Mouse (Mus musculus) CH12.LX (cell line): Measurements from ENCODE around the gene Arhgef7.

Source experiments
- CHD1 ChIP-seq: IDR thresholded peaks from 2 replicates; pipeline ENCODE4 v1.6.1; 2012; ENCODE audit warnings: low read depth, low read length, improper control_type of control experiment, inconsistent platforms
- CTCF ChIP-seq, 2 experiments: IDR thresholded peaks in 1 of 2; conservative IDR thresholded peaks in 1 of 2; 2 replicates each; pipeline ENCODE4 v1.5.1; 2011 to 2012; ENCODE audit warnings: low read depth in 2 of 2, low read length in 2 of 2, improper control_type of control experiment in 1 of 2, inconsistent platforms in 1 of 2, mild to moderate bottlenecking in 1 of 2, moderate library complexity in 1 of 2
- EP300 ChIP-seq: IDR thresholded peaks from 2 replicates; pipeline ENCODE4 v1.6.1; 2011; ENCODE audit warnings: low read length, improper control_type of control experiment
- ETS1 ChIP-seq: conservative IDR thresholded peaks from 2 replicates; pipeline ENCODE4 v1.6.1; 2012; ENCODE audit warnings: low read depth, mild to moderate bottlenecking, inconsistent platforms, low read length, improper control_type of control experiment, moderate library complexity
- JUND ChIP-seq: conservative IDR thresholded peaks from 2 replicates; pipeline ENCODE4 v1.6.1; 2011; ENCODE audit warnings: low read depth, low read length, improper control_type of control experiment
- MAFK ChIP-seq: IDR thresholded peaks from 2 replicates; pipeline ENCODE4 v1.6.1; 2011; ENCODE audit warnings: low read length, improper control_type of control experiment; ENCODE audit not compliant: insufficient replicate concordance
- MAZ ChIP-seq: IDR thresholded peaks from 2 replicates; pipeline ENCODE4 v1.6.1; 2012; ENCODE audit warnings: low read depth, mild to moderate bottlenecking, inconsistent platforms, low read length, improper control_type of control experiment, moderate library complexity
- MEF2A ChIP-seq: IDR thresholded peaks from 2 replicates; pipeline ENCODE4 v1.6.1; 2014; ENCODE audit warnings: low read depth, mild to moderate bottlenecking, inconsistent platforms, low read length, improper control_type of control experiment, borderline replicate concordance
- PAX5 ChIP-seq: IDR thresholded peaks from 2 replicates; pipeline ENCODE4 v1.6.1; 2012; ENCODE audit warnings: low read length, inconsistent platforms, mixed read lengths
- POLR2A ChIP-seq: IDR thresholded peaks from 2 replicates; pipeline ENCODE4 v1.6.1; 2011; ENCODE audit warnings: low read depth, mild to moderate bottlenecking, improper control_type of control experiment, low read length
- RAD21 ChIP-seq: IDR thresholded peaks from 2 replicates; pipeline ENCODE4 v1.6.1; 2011; ENCODE audit warnings: low read depth, mild to moderate bottlenecking, low read length, improper control_type of control experiment, moderate library complexity
- TCF12 ChIP-seq: IDR thresholded peaks from 2 replicates; pipeline ENCODE4 v1.6.1; 2014; ENCODE audit warnings: low read depth, mild to moderate bottlenecking, inconsistent platforms, low read length, improper control_type of control experiment
- USF1 ChIP-seq: IDR thresholded peaks from 2 replicates; pipeline ENCODE4 v1.6.1; 2014; ENCODE audit warnings: low read depth, mild to moderate bottlenecking, inconsistent platforms, low read length, improper control_type of control experiment
- ZNF384 ChIP-seq: IDR thresholded peaks from 2 replicates; pipeline ENCODE4 v1.6.1; 2012; ENCODE audit warnings: low read depth, low read length, improper control_type of control experiment, inconsistent platforms

GRCm38 (mm10) chr8:11708815-11709214 is 18.7 kb upstream of the Arhgef7 start:
- no peak for TF ChIP-seq CHD1
- no peak for TF ChIP-seq JUND
- no peak for TF ChIP-seq CTCF (conservative IDR thresholded peaks at IDR 0.05 in 1 of 2, IDR thresholded peaks at IDR 0.05 in 1 of 2; ENCODE audit: low read depth in 2 of 2, low read length in 2 of 2)
- TF ChIP-seq POLR2A = no peak
- no peak for TF ChIP-seq RAD21
- no peak for TF ChIP-seq TCF12
- no peak for TF ChIP-seq PAX5
- no peak for TF ChIP-seq MAZ
- no peak for TF ChIP-seq EP300
- TF ChIP-seq MEF2A = no peak
- no peak for TF ChIP-seq USF1
- TF ChIP-seq MAFK = no peak
- TF ChIP-seq ZNF384 = no peak
- no peak for TF ChIP-seq ETS1
